Mouse (Mus musculus) spleen, adult 2 months (tissue): Measurements from ENCODE around the gene Atg2b.

ENCODE experiments used
- CTCF ChIP-seq: fragments of 200-500 bp; IDR thresholded peaks from 2 replicates; pipeline ENCODE4 v1.5.1; 2011; ENCODE audit warnings: mild to moderate bottlenecking, inconsistent platforms; ENCODE audit not compliant: insufficient read depth, insufficient read length, insufficient replicate concordance; ENCODE audit errors: extremely low read depth
- POLR2A ChIP-seq: fragments of 200-500 bp; IDR thresholded peaks from 2 replicates; pipeline ENCODE4 v1.6.1; 2011; ENCODE audit warnings: low read depth, low read length, inconsistent platforms

- no peak for TF ChIP-seq CTCF
- TF ChIP-seq POLR2A, result no peak
Observed at GRCm38 (mm10) chr12:105720196-105720595, 35.2 kb upstream of the Atg2b start.
